Mouse (Mus musculus): Measurements from ENCODE around the gene Gtf2h1. TPM values are rescaled to one million over a fixed set of nuclear protein-coding genes. Genes with fewer than 3 reads are reported as not detected.

Gene Gtf2h1
- polyA plus RNA-seq, 1 experiment from 2014 or later: 54.0 TPM

- ATAC-seq (ENCODE audit: insufficient number of reproducible peaks, insufficient read depth, low FRiP score, low TSS enrichment): no peak
- H3K9ac ChIP-seq: no peak overlapping the region
- no peaks in the 10 kb centered on the region for H3K9me3 ChIP-seq
- no peak overlapping the region for H3K4me3 ChIP-seq
- no peaks in the 10 kb centered on the region for H3K27me3 ChIP-seq
- peaks cover 55% of the 10 kb centered on the region for H3K36me3 ChIP-seq
- WGBS: 66% methylated on average over 7 of the region's 7 CpGs
- no peak overlapping the region for H3K27ac ChIP-seq
- H3K4me1 ChIP-seq: no peaks in the 10 kb centered on the region
- H3K4me2 ChIP-seq (replicated peaks): no peak overlapping the region
Observed at GRCm38 (mm10) chr7:46855866-46856560, 60.1 kb downstream of the Gtf2h1 start.

- ATAC-seq (ENCODE audit: insufficient number of reproducible peaks, insufficient read depth, low FRiP score, low TSS enrichment): no peak
- H3K4me2 ChIP-seq (replicated peaks): no peak overlapping the region
- H3K27me3 ChIP-seq: no peaks in the 10 kb centered on the region
- H3K9ac ChIP-seq: no peak overlapping the region
- no peak overlapping the region for H3K4me3 ChIP-seq
- H3K36me3 ChIP-seq: peaks cover 41% of the 10 kb centered on the region
- no peaks in the 10 kb centered on the region for H3K4me1 ChIP-seq
- 70% methylated on average over 9 of the region's 9 CpGs for WGBS
- H3K27ac ChIP-seq: no peak overlapping the region
- no peaks in the 10 kb centered on the region for H3K9me3 ChIP-seq
Observed at GRCm38 (mm10) chr7:46857436-46857835, 61.5 kb downstream of the Gtf2h1 start.

- H3K4me2 ChIP-seq (replicated peaks): no peak overlapping the region
Observed at GRCm38 (mm10) chr7:46859031-46859430, 63.1 kb downstream of the Gtf2h1 start.

GRCm38 (mm10) chr7:46860996-46861395 lies 65.1 kb downstream of the Gtf2h1 start, which contains the start of gene Ldhc:
Gene Ldhc, plus strand, starts transcription at chr7:46861203.
- no peak within 1 kb of the TSS for H3K9ac ChIP-seq
- 0 out of 2 replicates have a peak, but pooled peaks cover 5% of the 10 kb centered on the region for H3K36me3 ChIP-seq
- no peaks in the 10 kb centered on the region for H3K4me1 ChIP-seq
- ATAC-seq (ENCODE audit: insufficient number of reproducible peaks, insufficient read depth, low FRiP score, low TSS enrichment): no peak
- H3K4me3 ChIP-seq: no peak within 1 kb of the TSS
- no peaks in the 10 kb centered on the region for H3K9me3 ChIP-seq
- 34% methylated on average over 10 of the region's 10 CpGs for WGBS
- H3K27me3 ChIP-seq: no peaks in the 10 kb centered on the region
- no peak within 1 kb of the TSS for H3K27ac ChIP-seq
- no peak within 1 kb of the TSS for H3K4me2 ChIP-seq (replicated peaks)

More at GRCm38 (mm10) chr7:46859031-46859430, 63.1 kb downstream of the Gtf2h1 start:
- no peaks in the 10 kb centered on the region for H3K9me3 ChIP-seq
- H3K4me3 ChIP-seq: no peak overlapping the region
- peaks cover 25% of the 10 kb centered on the region for H3K36me3 ChIP-seq
- 60% methylated on average over 6 of the region's 6 CpGs for WGBS
- no peaks in the 10 kb centered on the region for H3K4me1 ChIP-seq
- H3K27me3 ChIP-seq: no peaks in the 10 kb centered on the region
- H3K27ac ChIP-seq: no peak overlapping the region
- no peak overlapping the region for H3K9ac ChIP-seq
- ATAC-seq (ENCODE audit: insufficient number of reproducible peaks, insufficient read depth, low FRiP score, low TSS enrichment): no peak

GRCm38 (mm10) chr7:46871988-46872387 lies 76.1 kb downstream of the Gtf2h1 start:
- Histone ChIP-seq H3K9me3 (no peaks in the 10 kb centered on the region), H3K4me3 (no peak overlapping the region), H3K4me1 (no peaks in the 10 kb centered on the region), H3K36me3 (no peaks in the 10 kb centered on the region), H3K27ac (no peak overlapping the region), H3K4me2 (replicated peaks) (no peak overlapping the region), H3K9ac (no peak overlapping the region), H3K27me3 (no peaks in the 10 kb centered on the region)
- no peak for ATAC-seq (ENCODE audit: insufficient number of reproducible peaks, insufficient read depth, low FRiP score, low TSS enrichment)
- WGBS: 73% methylated on average over 4 of the region's 4 CpGs

Other genes with a start within 250 kb of the Gtf2h1 start
- gene Sergef, start 156.3 kb upstream of the Gtf2h1 start, polyA plus RNA-seq (2016; fragmentation: Nextera tagmentation; extraction: Ambion mirVana): 13.5 and 14.1 TPM in 2 replicates
- 0.26 and 0.64 TPM in 2 replicates for gene Tph1, start 123.6 kb upstream of the Gtf2h1 start, polyA plus RNA-seq (2016; fragmentation: Nextera tagmentation; extraction: Ambion mirVana)
- 37.3 and 39.2 TPM in 2 replicates for gene Saal1, start 85.4 kb upstream of the Gtf2h1 start, polyA plus RNA-seq (2016; fragmentation: Nextera tagmentation; extraction: Ambion mirVana)
- 0.17 TPM in 1 of 2 replicates, not detected in the other for gene Saa3, start 80.4 kb upstream of the Gtf2h1 start, polyA plus RNA-seq (2016; fragmentation: Nextera tagmentation; extraction: Ambion mirVana)
- gene Saa4, start 63.5 kb upstream of the Gtf2h1 start, polyA plus RNA-seq (2016; fragmentation: Nextera tagmentation; extraction: Ambion mirVana): not detected in 2 replicates
- gene Saa1, start 53.1 kb upstream of the Gtf2h1 start, polyA plus RNA-seq (2016; fragmentation: Nextera tagmentation; extraction: Ambion mirVana): 0.69 and 1.1 TPM in 2 replicates
- not detected in 2 replicates for gene Saa2, start 44.3 kb upstream of the Gtf2h1 start, polyA plus RNA-seq (2016; fragmentation: Nextera tagmentation; extraction: Ambion mirVana)
- gene Hps5, start within 50 bp of the Gtf2h1 start, polyA plus RNA-seq (2016; fragmentation: Nextera tagmentation; extraction: Ambion mirVana): 26.9 and 29.5 TPM in 2 replicates
- 1,101 and 1,118 TPM in 2 replicates for gene Ldha, start 45.4 kb downstream of the Gtf2h1 start, polyA plus RNA-seq (2016; fragmentation: Nextera tagmentation; extraction: Ambion mirVana)
- not detected in 2 replicates for gene Ldhc, start 65.1 kb downstream of the Gtf2h1 start, polyA plus RNA-seq (2016; fragmentation: Nextera tagmentation; extraction: Ambion mirVana)
- gene Tsg101, start 123.9 kb downstream of the Gtf2h1 start, polyA plus RNA-seq (2016; fragmentation: Nextera tagmentation; extraction: Ambion mirVana): 210 and 232 TPM in 2 replicates
- 11.1 and 13.0 TPM in 2 replicates for gene Uevld, start 162.4 kb downstream of the Gtf2h1 start, polyA plus RNA-seq (2016; fragmentation: Nextera tagmentation; extraction: Ambion mirVana)
- not detected in 2 replicates for gene Gm9999, start 187.5 kb downstream of the Gtf2h1 start, polyA plus RNA-seq (2016; fragmentation: Nextera tagmentation; extraction: Ambion mirVana)
- 16.6 and 18.1 TPM in 2 replicates for gene Spty2d1, start 212.3 kb downstream of the Gtf2h1 start, polyA plus RNA-seq (2016; fragmentation: Nextera tagmentation; extraction: Ambion mirVana)